Mouse (Mus musculus): Measurements from ENCODE around the gene Ang.

Gene Ang

GRCm38 (mm10) chr14:51088970-51089673 is 1.8 kb upstream of the Ang start:
- peak; percentile 97 for DNase-seq

GRCm38 (mm10) chr14:51089674-51090076 is 1.3 kb upstream of the Ang start:
- DNase-seq = no peak

- DNase-seq = peak; percentile 79 to 84
Measured at GRCm38 (mm10) chr14:51090077-51090781, 721 bp upstream of the Ang start.

GRCm38 (mm10) chr14:51092073-51092620 is 1.2 kb downstream of the Ang start:
- DNase-seq = no peak

- no peak for DNase-seq
Measured at GRCm38 (mm10) chr14:51093496-51093895, 2.5 kb downstream of the Ang start.

GRCm38 (mm10) chr14:51094096-51094875 is 3.3 kb downstream of the Ang start:
- DNase-seq = no peak

GRCm38 (mm10) chr14:51094921-51095320 is 4.0 kb downstream of the Ang start:
- DNase-seq = no peak

- peak; percentile 56 to 60 for DNase-seq
Measured at GRCm38 (mm10) chr14:51095736-51096524, 5.0 kb downstream of the Ang start.

GRCm38 (mm10) chr14:51098300-51098699 is 7.3 kb downstream of the Ang start:
- DNase-seq = peak; percentile 86

GRCm38 (mm10) chr14:51098921-51099320 is 8.0 kb downstream of the Ang start:
- DNase-seq = no peak

- no peak for DNase-seq
Measured at GRCm38 (mm10) chr14:51101284-51101683, 10.3 kb downstream of the Ang start.

- peak; percentile 54 to 90 for DNase-seq
Measured at GRCm38 (mm10) chr14:51103217-51103616, 12.3 kb downstream of the Ang start.

GRCm38 (mm10) chr14:51104366-51104765 is 13.4 kb downstream of the Ang start:
- DNase-seq = no peak

- DNase-seq = peak; percentile 14 to 21
Measured at GRCm38 (mm10) chr14:51106449-51106967, 15.6 kb downstream of the Ang start.

GRCm38 (mm10) chr14:51111966-51112365 is 21.0 kb downstream of the Ang start:
- DNase-seq = no peak

GRCm38 (mm10) chr14:51113476-51113875 is 22.5 kb downstream of the Ang start:
- no peak for DNase-seq

- peak; percentile 18 to 50 for DNase-seq
Measured at GRCm38 (mm10) chr14:51113916-51114560, 23.1 kb downstream of the Ang start, which contains the start of gene Eddm3b. Eddm3b (plus strand) TSS chr14:51114426.

GRCm38 (mm10) chr14:51125684-51126083 is 34.7 kb downstream of the Ang start:
- no peak for DNase-seq

GRCm38 (mm10) chr14:51127648-51128258 is 36.8 kb downstream of the Ang start:
- DNase-seq = no peak

GRCm38 (mm10) chr14:51128775-51129623 is 38.0 kb downstream of the Ang start:
- DNase-seq = no peak

Measured in kidney, postnatal 36 days (tissue).